Mouse (Mus musculus): ENCODE data around the gene Exoc6b. TPM values are rescaled to one million over a fixed set of nuclear protein-coding genes. Genes with fewer than 3 reads are reported as not detected.
"Not testable (repeated sequence)": the region's sequence is repeated elsewhere in the genome, so short reads cannot be mapped to it uniquely, and the experiment has no call there.

The Exoc6b gene
- polyA plus RNA-seq, 1 experiment from 2014 or later = 53.0 TPM

DNA sequence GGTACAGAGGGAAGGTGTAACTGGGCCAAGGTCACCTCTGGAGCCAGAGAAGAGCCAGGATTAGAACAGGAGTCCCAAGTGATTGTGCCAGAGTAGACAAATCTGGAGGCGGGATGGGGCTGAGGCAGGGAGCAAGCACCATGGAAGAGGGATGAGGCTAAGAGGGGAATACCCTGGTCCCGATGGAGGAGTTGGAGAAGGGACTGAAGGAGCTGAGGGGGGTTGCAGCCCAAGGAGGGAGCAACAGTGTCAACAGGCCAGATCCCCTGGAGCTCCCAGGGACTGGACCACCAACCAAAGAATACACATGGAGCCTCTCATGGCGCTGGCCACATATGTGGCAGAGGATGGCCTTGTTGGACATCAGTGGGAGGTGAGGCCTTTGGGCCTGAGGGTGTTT is 470.0 kb downstream of the Exoc6b start:
- H3K4me1 ChIP-seq (replicated peaks); H3K9me3 ChIP-seq; H3K4me2 ChIP-seq; H3K36me3 ChIP-seq; H3K4me3 ChIP-seq; ATAC-seq (ENCODE audit: low FRiP score, low read depth); H3K27ac ChIP-seq (replicated peaks); H3K27me3 ChIP-seq; H3K9ac ChIP-seq: not testable (repeated sequence)
- 89% methylated on average over 3 of the region's 3 CpGs for WGBS

DNA sequence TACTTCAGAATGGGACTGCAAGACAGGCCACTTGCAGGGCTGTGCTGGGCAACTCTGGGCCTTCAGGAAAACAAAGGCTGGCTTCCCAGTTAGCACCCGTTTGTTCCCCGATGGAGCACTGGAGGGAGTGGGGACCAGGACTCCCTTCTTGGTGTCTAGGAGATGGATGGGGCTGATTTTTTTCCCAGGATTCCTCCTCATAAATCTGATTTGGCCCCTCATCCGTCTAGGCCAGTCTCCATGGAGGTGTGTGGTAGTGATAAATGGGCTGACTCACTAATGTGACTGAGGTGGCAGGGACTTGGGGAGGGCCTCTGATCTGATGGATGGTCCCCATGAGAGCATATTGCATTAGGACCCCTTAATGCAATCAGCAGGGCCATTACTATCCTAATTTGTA is 470.6 kb downstream of the Exoc6b start:
- Histone ChIP-seq H3K27ac (replicated peaks) (no peak overlapping the region), H3K9me3 (no peaks in the 10 kb centered on the region), H3K4me2 (no peak overlapping the region), H3K4me1 (replicated peaks) (0 out of 2 replicates have a peak, but pooled peaks cover 9% of the 10 kb centered on the region), H3K4me3 (no peak overlapping the region), H3K27me3 (no peaks in the 10 kb centered on the region), H3K36me3 (no peaks in the 10 kb centered on the region), H3K9ac (no peak overlapping the region)
- ATAC-seq (ENCODE audit: low FRiP score, low read depth) = peak; percentile 59; the same call in 1 of the 2 replicates
- WGBS = 71% methylated on average over 3 of the region's 3 CpGs

DNA sequence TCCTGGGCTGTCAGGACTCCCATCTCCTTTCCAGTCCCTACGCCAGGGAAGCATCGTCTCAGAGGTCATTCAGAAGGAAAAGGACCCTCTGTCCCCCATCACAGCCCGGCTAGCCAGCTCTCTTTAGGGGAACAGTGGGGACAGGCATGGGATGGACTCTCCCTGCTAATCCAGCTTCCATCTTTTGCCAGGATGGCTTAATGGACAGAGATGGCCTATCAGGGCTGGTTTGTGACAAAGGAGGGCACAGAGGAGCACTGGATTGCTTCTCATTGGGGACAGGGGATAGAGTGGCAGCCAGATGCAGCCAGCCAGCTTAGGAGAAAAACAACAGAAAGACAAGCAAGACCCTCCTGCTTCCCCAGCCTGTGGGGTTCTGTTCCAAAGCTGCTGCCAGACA is 474.7 kb downstream of the Exoc6b start:
- Histone ChIP-seq H3K9ac (no peak overlapping the region; the same call in 1 of the 2 replicates), H3K4me1 (replicated peaks) (peaks cover 15% of the 10 kb centered on the region), H3K27ac (replicated peaks) (peak overlapping the region; percentile 46), H3K9me3 (no peaks in the 10 kb centered on the region), H3K36me3 (no peaks in the 10 kb centered on the region), H3K4me2 (peak overlapping the region; percentile 29), H3K4me3 (no peak overlapping the region), H3K27me3 (0 out of 2 replicates have a peak, but pooled peaks cover under 1% of the 10 kb centered on the region)
- WGBS = 26% methylated on average over 3 of the region's 3 CpGs
- peak; percentile 20; the same call in 1 of the 2 replicates for ATAC-seq (ENCODE audit: low FRiP score, low read depth)

DNA sequence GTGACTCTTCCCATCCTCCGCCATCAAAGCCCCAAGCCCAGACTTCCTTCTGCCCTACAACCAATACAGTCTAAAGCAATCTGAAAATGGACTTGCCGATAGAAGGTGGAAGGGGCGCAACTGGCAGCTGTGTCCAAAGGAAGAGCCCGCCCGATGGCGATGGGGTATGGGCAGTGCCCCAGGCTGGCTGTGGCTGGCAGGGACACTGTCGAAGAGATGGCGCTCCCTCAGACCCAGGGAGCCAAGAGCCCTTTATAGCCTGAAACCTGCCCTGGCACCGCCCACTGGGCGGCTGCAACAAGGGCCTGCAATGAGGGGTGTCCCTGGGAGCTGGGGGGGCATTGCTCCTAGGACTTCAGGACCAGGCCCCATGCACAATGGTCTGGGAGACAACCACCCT is 475.6 kb downstream of the Exoc6b start, which contains the start of gene Cyp26b1:
Cyp26b1 (minus strand) TSS at position 216 of the 400 bp plus-strand sequence.
- ATAC-seq (ENCODE audit: low FRiP score, low read depth) = 0 out of 2 replicates have a peak, but pooled peaks have one; percentile 16
- H3K4me1 ChIP-seq (replicated peaks) = peaks cover 25% of the 10 kb centered on the region
- H3K9me3 ChIP-seq = no peaks in the 10 kb centered on the region
- WGBS = 71% methylated on average over 10 of the region's 10 CpGs
- H3K9ac ChIP-seq = peak within 1 kb of the TSS; percentile 28; the same call in 1 of the 2 replicates
- peak within 1 kb of the TSS; percentile 49 for H3K4me3 ChIP-seq
- peaks cover 8% of the 10 kb centered on the region; the same call in 1 of the 2 replicates for H3K27me3 ChIP-seq
- peak within 1 kb of the TSS; percentile 29 for H3K4me2 ChIP-seq
- no peaks in the 10 kb centered on the region for H3K36me3 ChIP-seq
- peak within 1 kb of the TSS; percentile 46 for H3K27ac ChIP-seq (replicated peaks)

DNA sequence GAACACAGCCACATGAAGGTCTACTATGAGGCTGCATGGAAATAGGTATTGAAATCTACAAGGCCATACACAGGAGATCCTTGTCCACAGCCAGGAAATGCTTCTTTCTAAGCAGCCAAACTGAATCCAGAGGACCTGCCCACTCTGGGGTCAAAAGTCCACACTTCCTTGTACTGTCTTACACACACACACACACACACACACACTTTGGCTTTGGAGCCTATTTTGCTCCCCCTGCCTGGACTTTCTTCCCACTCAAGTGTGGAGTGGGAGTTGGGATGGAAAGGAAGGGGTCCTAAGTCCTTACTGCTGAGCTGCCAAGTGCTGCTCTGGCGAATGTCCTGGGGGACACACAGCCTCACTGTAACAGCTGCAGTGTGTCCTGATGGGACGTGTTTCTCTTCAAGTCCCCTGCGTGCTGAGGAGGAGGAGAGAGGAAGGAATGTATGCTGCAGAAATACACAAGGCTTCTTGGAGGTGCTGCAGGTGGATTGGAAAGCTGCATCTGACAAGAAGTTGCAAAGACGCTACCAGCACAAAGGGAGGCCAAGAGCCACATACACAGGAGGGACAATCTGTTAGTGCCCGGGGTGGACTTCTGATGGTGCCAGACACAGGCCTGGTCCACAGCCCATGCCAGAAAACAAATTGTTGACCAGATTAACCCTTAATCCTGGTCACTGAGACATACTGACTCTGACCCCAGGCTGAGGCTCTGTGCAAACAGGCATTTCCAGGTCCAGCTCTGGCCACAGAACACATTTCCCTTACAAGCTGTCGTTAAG is 478.2 kb downstream of the Exoc6b start:
- Histone ChIP-seq H3K27ac (replicated peaks) (peak overlapping the region; percentile 40), H3K27me3 (peaks cover 27% of the 10 kb centered on the region), H3K4me1 (replicated peaks) (peaks cover 48% of the 10 kb centered on the region), H3K36me3 (no peaks in the 10 kb centered on the region), H3K9me3 (no peaks in the 10 kb centered on the region), H3K4me2 (peak overlapping the region; percentile 97), H3K4me3 (peak overlapping the region; percentile 49), H3K9ac (0 out of 2 replicates have a peak overlapping the region, but pooled peaks have one; percentile 21)
- ATAC-seq (ENCODE audit: low FRiP score, low read depth) = no peak
- 47% methylated on average over 6 of the region's 6 CpGs for WGBS

DNA sequence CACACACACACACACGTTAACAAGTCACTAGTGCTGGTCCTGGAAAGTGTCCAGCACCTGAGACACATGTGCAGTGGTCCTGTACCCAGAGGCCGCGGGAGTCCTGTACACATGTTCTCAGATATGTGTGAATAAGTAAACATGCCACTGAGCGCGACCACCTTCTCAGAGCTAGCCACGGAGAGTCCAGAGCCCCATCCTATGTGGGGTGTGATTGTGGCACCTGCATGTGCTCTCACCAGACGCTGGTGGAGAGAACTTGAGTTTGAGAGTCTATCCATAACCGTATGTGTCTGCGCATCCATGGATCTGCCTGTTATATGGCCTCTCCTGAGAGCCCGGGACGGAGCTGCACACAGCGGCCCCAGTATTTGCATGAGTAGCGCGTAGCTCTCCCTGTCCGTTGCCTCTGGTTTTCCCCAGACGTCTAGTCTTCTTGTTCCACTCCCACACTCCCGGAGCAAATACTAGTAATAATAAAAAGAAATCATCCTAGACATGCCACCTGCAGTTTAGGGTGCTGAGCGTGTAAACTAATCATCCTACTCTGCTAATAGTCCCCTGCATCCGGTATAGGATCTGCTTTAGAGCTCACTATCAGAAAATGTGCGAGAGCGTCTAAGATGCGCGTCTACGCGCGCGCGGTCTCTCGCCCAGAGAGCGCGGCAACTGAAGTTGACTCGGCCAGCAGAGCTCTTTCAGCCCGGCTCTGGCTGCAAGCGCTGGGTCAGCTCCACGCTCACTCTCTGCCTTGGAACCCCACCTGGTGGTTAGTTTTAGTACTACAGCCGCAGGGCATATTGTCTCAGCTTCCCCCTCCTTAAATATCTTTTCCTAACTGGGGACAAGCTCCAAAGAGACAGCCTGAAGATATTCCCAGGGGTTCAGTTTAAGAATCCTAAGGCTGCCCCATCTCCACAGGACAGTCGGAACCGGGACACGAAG is 479.3 kb downstream of the Exoc6b start:
- H3K36me3 ChIP-seq = no peaks in the 10 kb centered on the region
- peak overlapping the region; percentile 97 for H3K4me2 ChIP-seq
- peak; percentile 66 for ATAC-seq (ENCODE audit: low FRiP score, low read depth)
- H3K4me3 ChIP-seq = peak overlapping the region; percentile 49
- H3K27ac ChIP-seq (replicated peaks) = peak overlapping the region; percentile 40
- 0 out of 2 replicates have a peak overlapping the region, but pooled peaks have one; percentile 29 for H3K9ac ChIP-seq
- WGBS = 4% methylated on average over 39 of the region's 39 CpGs
- peaks cover 33% of the 10 kb centered on the region for H3K27me3 ChIP-seq
- no peaks in the 10 kb centered on the region for H3K9me3 ChIP-seq
- peaks cover 59% of the 10 kb centered on the region for H3K4me1 ChIP-seq (replicated peaks)

DNA sequence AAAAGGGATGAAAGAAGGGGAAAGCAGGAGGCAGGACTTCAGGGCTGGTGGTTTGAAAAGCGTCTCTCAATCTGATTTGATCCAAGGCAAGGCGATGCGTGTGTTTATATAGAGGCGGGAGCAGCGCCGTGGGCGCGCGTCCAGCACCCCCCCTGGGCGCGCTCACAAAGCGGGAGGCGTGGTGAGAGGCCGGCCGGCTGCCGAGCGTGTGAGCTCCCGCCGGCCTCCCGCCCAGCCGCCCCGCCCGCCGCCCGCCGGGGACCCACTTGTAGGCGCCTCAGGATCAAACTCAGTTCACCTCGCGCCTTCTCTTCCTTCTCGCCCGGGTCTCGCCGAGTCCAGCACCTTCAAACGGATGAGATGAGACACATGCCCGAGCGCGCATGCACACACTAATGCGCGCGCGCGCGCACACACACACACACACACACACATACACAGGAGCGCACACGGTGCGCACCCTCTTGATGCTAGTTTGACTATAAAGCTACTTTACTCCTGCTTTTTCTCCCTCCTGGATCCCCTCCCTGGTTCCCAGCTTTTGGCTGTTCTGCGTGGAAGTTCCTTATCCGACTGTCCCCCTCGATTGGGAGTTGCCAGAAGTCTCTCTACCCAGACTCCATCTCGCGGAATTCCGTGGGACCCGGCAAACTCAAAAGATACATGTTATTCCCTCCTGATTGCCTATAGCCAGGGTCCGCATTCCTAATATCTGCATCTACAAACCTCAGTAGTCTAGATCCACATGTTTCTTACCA is 480.2 kb downstream of the Exoc6b start:
- WGBS = under 1% methylated on average over 41 of the region's 54 CpGs
- H3K4me1 ChIP-seq (replicated peaks) = peaks cover 60% of the 10 kb centered on the region
- H3K27ac ChIP-seq (replicated peaks) = peak overlapping the region; percentile 62; the same call in 1 of the 2 replicates
- peaks cover 41% of the 10 kb centered on the region for H3K27me3 ChIP-seq
- no peaks in the 10 kb centered on the region for H3K9me3 ChIP-seq
- no peaks in the 10 kb centered on the region for H3K36me3 ChIP-seq
- peak overlapping the region; percentile 97 for H3K4me2 ChIP-seq
- H3K4me3 ChIP-seq = peak overlapping the region; percentile 49
- peak overlapping the region; percentile 29; the same call in 1 of the 2 replicates for H3K9ac ChIP-seq
- no peak for ATAC-seq (ENCODE audit: low FRiP score, low read depth)

DNA sequence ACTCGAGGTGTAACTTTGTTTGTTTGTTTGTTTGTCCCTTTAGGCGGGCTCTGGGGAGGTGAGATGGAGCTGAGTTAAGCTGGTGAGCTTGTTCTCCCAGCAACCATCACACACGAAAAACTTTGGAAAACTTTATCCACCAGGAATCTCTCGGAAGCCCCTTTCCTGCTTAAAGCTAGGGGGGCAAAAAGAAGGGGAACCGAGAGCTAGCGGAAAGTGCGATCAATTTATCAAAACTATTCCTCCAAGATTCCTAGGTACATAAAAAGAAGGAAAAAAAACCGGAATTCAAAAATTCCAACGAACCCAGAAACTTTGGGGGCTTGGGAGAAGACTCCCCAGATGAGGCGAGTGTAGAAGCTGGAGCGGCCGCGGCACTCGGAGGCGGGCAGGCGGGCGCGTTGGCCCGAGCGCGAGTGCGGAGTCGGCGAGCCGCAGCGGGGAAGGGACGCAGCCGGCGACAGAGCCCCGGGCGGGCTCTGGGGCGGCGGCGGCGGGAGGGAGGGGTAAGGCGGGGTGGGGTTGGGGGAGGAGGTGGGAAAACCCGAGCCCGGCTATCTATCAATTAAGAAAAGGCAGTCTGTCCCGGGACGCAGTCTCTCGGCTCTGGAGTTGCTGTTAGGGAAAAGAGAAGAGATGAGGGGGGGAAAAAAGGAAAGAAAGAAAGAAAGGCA is 481.0 kb downstream of the Exoc6b start:
- Histone ChIP-seq H3K36me3 (no peaks in the 10 kb centered on the region), H3K4me2 (peak overlapping the region; percentile 97), H3K4me1 (replicated peaks) (peaks cover 66% of the 10 kb centered on the region), H3K9me3 (no peaks in the 10 kb centered on the region), H3K9ac (peak overlapping the region; percentile 55), H3K4me3 (peak overlapping the region; percentile 49), H3K27me3 (peaks cover 48% of the 10 kb centered on the region), H3K27ac (replicated peaks) (peak overlapping the region; percentile 62)
- under 1% methylated on average over 41 of the region's 41 CpGs for WGBS
- ATAC-seq (ENCODE audit: low FRiP score, low read depth) = no peak

DNA sequence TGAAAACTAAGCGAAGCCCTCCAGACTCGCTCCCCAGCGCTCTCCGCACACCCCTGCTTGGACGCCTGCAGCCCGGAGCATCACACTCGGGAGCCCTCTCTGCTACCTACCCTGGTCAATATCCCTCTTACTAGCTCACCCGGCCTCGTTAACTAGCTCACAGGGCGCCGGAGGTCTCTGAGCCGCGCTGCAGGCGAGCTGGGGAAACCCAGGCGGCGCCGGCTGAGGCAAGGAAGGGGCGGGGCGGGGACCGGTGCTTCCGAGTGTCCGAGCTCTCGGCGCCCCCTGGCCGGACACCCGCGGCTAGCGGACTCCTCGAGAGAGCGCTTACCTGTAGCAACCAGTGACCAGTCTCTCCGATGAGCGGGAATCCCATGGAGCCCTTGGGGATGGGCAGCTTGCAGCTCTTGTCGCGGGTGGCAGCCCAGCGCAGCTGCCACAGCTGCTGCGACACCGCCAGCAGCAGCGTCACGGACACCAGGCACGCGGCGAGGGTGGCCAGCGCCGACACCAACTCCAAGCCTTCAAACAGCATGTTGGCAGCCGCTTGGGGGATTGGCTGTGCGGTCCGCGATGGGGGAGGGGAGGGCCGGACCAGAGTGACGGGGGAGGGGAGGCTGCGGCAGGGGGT is 481.7 kb downstream of the Exoc6b start:
- H3K9ac ChIP-seq = peak overlapping the region; percentile 55
- H3K27ac ChIP-seq (replicated peaks) = peak overlapping the region; percentile 62
- under 1% methylated on average over 51 of the region's 51 CpGs for WGBS
- H3K4me1 ChIP-seq (replicated peaks) = peaks cover 71% of the 10 kb centered on the region
- H3K9me3 ChIP-seq = no peaks in the 10 kb centered on the region
- H3K4me2 ChIP-seq = peak overlapping the region; percentile 97
- no peaks in the 10 kb centered on the region for H3K36me3 ChIP-seq
- peak overlapping the region; percentile 49 for H3K4me3 ChIP-seq
- no peak for ATAC-seq (ENCODE audit: low FRiP score, low read depth)
- peaks cover 56% of the 10 kb centered on the region for H3K27me3 ChIP-seq

DNA sequence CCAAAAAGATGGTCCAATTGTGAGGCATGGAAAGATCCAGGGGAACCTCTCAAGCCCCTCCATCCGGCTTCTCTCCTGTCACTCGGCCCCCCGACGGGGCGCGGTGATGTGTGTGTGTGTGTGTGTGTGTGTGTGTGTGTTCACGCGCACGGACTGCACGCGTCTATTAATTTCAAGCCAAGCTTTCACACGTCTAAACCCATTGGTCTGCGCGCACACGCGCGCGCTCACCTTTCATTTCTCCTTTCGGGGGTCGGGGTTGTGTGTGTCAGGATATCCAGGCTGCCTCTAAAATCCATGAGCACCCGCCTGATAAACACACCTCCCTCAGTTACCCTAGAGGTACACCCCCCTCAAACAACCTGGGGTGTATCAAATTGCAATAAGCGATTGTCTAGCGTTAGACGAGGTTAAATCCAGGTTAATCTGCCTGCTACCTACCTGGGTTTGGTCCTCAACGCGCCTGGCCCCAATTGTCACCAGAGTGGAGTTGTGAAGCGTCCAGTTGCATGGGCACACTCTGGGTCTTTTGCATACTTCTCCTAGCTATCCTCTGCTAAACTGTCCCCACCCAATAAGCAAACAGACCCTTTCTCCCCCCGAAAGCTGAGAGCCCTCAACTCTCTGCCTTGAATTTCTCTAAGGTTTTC is 482.6 kb downstream of the Exoc6b start:
- Histone ChIP-seq H3K9ac (0 out of 2 replicates have a peak overlapping the region, but pooled peaks have one; percentile 55), H3K4me2 (peak overlapping the region; percentile 97), H3K36me3 (no peaks in the 10 kb centered on the region), H3K9me3 (no peaks in the 10 kb centered on the region), H3K4me3 (peak overlapping the region; percentile 49), H3K27me3 (peaks cover 65% of the 10 kb centered on the region), H3K27ac (replicated peaks) (peak overlapping the region; percentile 62; the same call in 1 of the 2 replicates), H3K4me1 (replicated peaks) (peaks cover 71% of the 10 kb centered on the region)
- WGBS = 1% methylated on average over 28 of the region's 28 CpGs
- ATAC-seq (ENCODE audit: low FRiP score, low read depth) = no peak
